Mouse (Mus musculus) adrenal gland, postnatal 36 days (tissue): ENCODE measurements at regions not wholly inside any gene's neighbourhood (a gene's known extent, or its start where the extent isn't known, plus 50 kb on each side); places are given as distances from the start of the nearest gene placed in this dataset.

Source experiments
- DNase-seq, 2 experiments: peaks; one replicate each; pipeline ENCODE4 v3.0.0; 2021; ENCODE audit warnings: mixed read lengths in 1 of 2

GRCm38 (mm10) chr8:40186715-40187583 lies 487.9 kb upstream of the Adam24 start:
- no peak for DNase-seq

DNA sequence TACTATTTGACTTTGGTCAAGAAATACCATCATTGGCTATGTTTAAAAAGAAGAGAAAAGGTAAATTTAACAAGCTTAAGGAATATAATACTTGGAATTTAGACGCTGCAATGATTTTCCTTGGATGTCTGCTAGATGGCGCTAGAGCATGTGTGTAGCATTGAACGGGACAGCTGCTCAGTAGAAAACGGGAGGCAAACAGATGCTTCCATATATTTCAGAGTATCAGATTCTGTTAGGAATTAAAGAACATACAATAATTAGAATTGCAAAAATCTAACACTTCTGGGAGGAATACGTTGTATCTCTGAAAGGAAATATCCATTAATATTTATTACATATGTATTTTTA lies 487.3 kb upstream of the Adam24 start:
- DNase-seq, result peak; percentile 21 to 58

DNA sequence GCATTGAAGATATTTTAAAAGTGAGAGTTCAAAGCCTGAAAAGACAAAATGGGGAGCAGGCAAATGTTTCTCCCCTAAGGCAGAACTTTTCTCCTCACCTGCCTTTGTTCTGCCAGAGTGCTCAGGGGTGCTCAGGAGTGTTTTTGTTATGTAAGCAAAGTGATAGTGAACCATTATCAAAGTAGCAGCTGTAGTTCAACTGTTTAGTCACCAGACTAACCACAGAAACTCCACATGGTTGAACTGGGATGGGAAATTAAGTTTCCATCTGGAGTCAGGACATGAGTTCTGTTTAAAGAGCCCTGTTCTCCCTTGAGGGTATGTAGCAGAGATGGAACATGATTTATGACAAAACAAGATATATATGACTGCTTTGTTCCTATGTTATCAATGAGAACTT lies 482.6 kb upstream of the Adam24 start:
- no peak for DNase-seq

- DNase-seq, result no peak
Measured at GRCm38 (mm10) chr8:40193148-40193547, 481.7 kb upstream of the Adam24 start.

- DNase-seq, result no peak
Measured at GRCm38 (mm10) chr8:40210871-40211270, 464.0 kb upstream of the Adam24 start.

DNA sequence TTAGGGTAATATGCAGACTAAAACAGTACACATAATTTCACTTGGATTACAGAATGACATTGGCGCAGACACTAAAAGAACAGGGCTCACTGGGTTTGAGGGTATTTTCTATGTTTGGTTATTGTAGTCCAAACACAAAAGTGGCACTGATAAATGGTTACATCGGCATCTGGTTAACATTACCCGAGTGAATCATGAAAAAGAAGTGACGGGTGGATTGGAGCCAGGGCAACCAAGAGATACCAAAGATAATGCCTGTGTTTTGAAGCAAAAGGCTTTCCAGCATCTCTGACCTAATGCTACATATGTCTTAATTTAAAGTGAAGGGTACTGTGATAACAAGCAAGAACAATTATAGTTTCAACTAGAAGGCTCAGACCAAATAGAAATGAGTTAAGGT lies 451.4 kb upstream of the Adam24 start:
- no peak for DNase-seq

- DNase-seq, result no peak
Measured at GRCm38 (mm10) chr8:40227262-40227661, 447.6 kb upstream of the Adam24 start.
